Mouse (Mus musculus) liver, embryonic 13.5 days (tissue): ENCODE results near the gene Rnf212b. TPM values are rescaled to one million over a fixed set of nuclear protein-coding genes. Genes with fewer than 3 reads are reported as not detected.
"Not testable (repeated sequence)": the region's sequence is repeated elsewhere in the genome, so short reads cannot be mapped to it uniquely, and the experiment has no call there.

Experiments used
- ATAC-seq: fragments of 200-750 bp; cut with Nextera tagmentation; 2 replicates; pipeline ENCODE4 v1.8.0; 2017; ENCODE audit warnings: low read depth, mild to moderate bottlenecking, moderate number of reproducible peaks, moderate library complexity
- DNase-seq: peaks from one replicate; pipeline ENCODE4 v3.0.0; 2022
- H3K27ac ChIP-seq: fragments of 300-500 bp; sonication (generic); 2 replicates; pipeline ENCODE4 v1.5.1; 2015; ENCODE audit warnings: moderate library complexity, mild to moderate bottlenecking, inconsistent platforms
- H3K27me3 ChIP-seq: fragments of 300-500 bp; sonication (generic); 2 replicates; pipeline ENCODE4 v1.6.1; 2015; ENCODE audit warnings: mild to moderate bottlenecking, inconsistent platforms
- H3K36me3 ChIP-seq: fragments of 300-500 bp; sonication (generic); 2 replicates; pipeline ENCODE4 v1.6.1; 2015; ENCODE audit warnings: mild to moderate bottlenecking, inconsistent platforms
- H3K4me1 ChIP-seq: fragments of 300-500 bp; sonication (generic); replicated peaks from 2 replicates; pipeline ENCODE4 v1.6.1; 2015; ENCODE audit warnings: inconsistent platforms
- H3K4me2 ChIP-seq: fragments of 300-500 bp; sonication (generic); 2 replicates; pipeline ENCODE4 v1.6.1; 2015; ENCODE audit warnings: inconsistent platforms, mild to moderate bottlenecking, moderate library complexity
- H3K4me3 ChIP-seq: fragments of 300-500 bp; sonication (generic); replicated peaks from 2 replicates; pipeline ENCODE4 v1.5.1; 2015; ENCODE audit warnings: mild to moderate bottlenecking, inconsistent platforms
- H3K9ac ChIP-seq: fragments of 300-500 bp; sonication (generic); 2 replicates; pipeline ENCODE4 v1.6.1; 2015; ENCODE audit warnings: mild to moderate bottlenecking, inconsistent platforms
- H3K9me3 ChIP-seq: fragments of 300-500 bp; sonication (generic); replicated peaks from 2 replicates; pipeline ENCODE4 v1.6.1; 2016; ENCODE audit warnings: inconsistent platforms
- WGBS: fragments of 180-500 bp; shearing (Covaris S2); methylation state at CpG from one replicate; pipeline ENCODE4 v1.1.7; 2015; ENCODE audit not compliant: insufficient replicate concordance; 5-methylcytosine and 5-hydroxymethylcytosine counted together
- polyA plus RNA-seq: library from polyadenylated mRNA; unstranded; fragments of >200 nt; fragmentation: Nextera tagmentation; extraction: Ambion mirVana; gene quantifications from 2 replicates; pipeline ENCODE4 v1.2.1, GENCODE M21; 2015

The Rnf212b gene
- polyA plus RNA-seq, result not detected in 2 replicates

GRCm38 (mm10) chr14:54813991-54814390 is at the start of gene Rnf212b:
Gene Rnf212b (plus strand): TSS chr14:54814141.
- no peaks in the 10 kb centered on the region for H3K27me3 ChIP-seq
- H3K27ac ChIP-seq, result no peak within 1 kb of the TSS
- peaks cover 12% of the 10 kb centered on the region for H3K4me1 ChIP-seq
- H3K4me3 ChIP-seq, result no peak within 1 kb of the TSS
- no peak for DNase-seq
- no peak for ATAC-seq
- H3K9me3 ChIP-seq, result no peaks in the 10 kb centered on the region
- 77% methylated on average over 29 of the region's 29 CpGs for WGBS
- no peak within 1 kb of the TSS for H3K4me2 ChIP-seq
- H3K9ac ChIP-seq, result no peak within 1 kb of the TSS
- no peaks in the 10 kb centered on the region for H3K36me3 ChIP-seq

- not testable (repeated sequence) for H3K4me3 ChIP-seq, H3K36me3 ChIP-seq, H3K4me1 ChIP-seq, H3K4me2 ChIP-seq, DNase-seq, H3K27me3 ChIP-seq, ATAC-seq, H3K9me3 ChIP-seq, H3K27ac ChIP-seq, H3K9ac ChIP-seq
- 83% methylated on average over 7 of the region's 7 CpGs for WGBS
Observed at GRCm38 (mm10) chr14:54766937-54767336, 47.0 kb upstream of the Rnf212b start.

- no peak overlapping the region for H3K9ac ChIP-seq
- no peak overlapping the region for H3K4me3 ChIP-seq
- no peak overlapping the region for H3K4me2 ChIP-seq
- WGBS, result 55% methylated on average over 10 of the region's 10 CpGs
- H3K27me3 ChIP-seq, result no peaks in the 10 kb centered on the region
- no peak overlapping the region for H3K27ac ChIP-seq
- no peaks in the 10 kb centered on the region for H3K36me3 ChIP-seq
- DNase-seq (no peak), ATAC-seq (no peak)
- H3K4me1 ChIP-seq, result no peaks in the 10 kb centered on the region
- H3K9me3 ChIP-seq, result no peaks in the 10 kb centered on the region
Observed at GRCm38 (mm10) chr14:54768314-54769067, 45.5 kb upstream of the Rnf212b start.

GRCm38 (mm10) chr14:54769068-54769425 is 44.9 kb upstream of the Rnf212b start:
- H3K9ac ChIP-seq, result no peak overlapping the region
- H3K27me3 ChIP-seq, result no peaks in the 10 kb centered on the region
- H3K4me3 ChIP-seq, result no peak overlapping the region
- no peaks in the 10 kb centered on the region for H3K9me3 ChIP-seq
- 75% methylated on average over 5 of the region's 5 CpGs for WGBS
- no peak overlapping the region for H3K4me2 ChIP-seq
- H3K36me3 ChIP-seq, result no peaks in the 10 kb centered on the region
- ATAC-seq (no peak), DNase-seq (no peak)
- H3K27ac ChIP-seq, result no peak overlapping the region
- H3K4me1 ChIP-seq, result no peaks in the 10 kb centered on the region

GRCm38 (mm10) chr14:54770373-54770772 is 43.6 kb upstream of the Rnf212b start:
- no peak for ATAC-seq
- WGBS, result 84% methylated on average over 5 of the region's 5 CpGs
- Histone ChIP-seq H3K4me1 (no peaks in the 10 kb centered on the region), H3K4me2 (no peak overlapping the region), H3K36me3 (no peaks in the 10 kb centered on the region), H3K4me3 (no peak overlapping the region), H3K27me3 (no peaks in the 10 kb centered on the region), H3K9me3 (no peaks in the 10 kb centered on the region), H3K27ac (no peak overlapping the region), H3K9ac (no peak overlapping the region)
- DNase-seq, result no peak

GRCm38 (mm10) chr14:54772333-54772856 is 41.5 kb upstream of the Rnf212b start:
- Histone ChIP-seq H3K4me1 (peaks cover 2% of the 10 kb centered on the region; the same call in 1 of the 2 replicates), H3K27ac (no peak overlapping the region), H3K4me2 (no peak overlapping the region), H3K27me3 (no peaks in the 10 kb centered on the region; the same call in 1 of the 2 replicates), H3K4me3 (no peak overlapping the region), H3K9me3 (no peaks in the 10 kb centered on the region), H3K36me3 (no peaks in the 10 kb centered on the region), H3K9ac (no peak overlapping the region)
- ATAC-seq, result no peak
- no peak for DNase-seq
- 72% methylated on average over 20 of the region's 20 CpGs for WGBS

GRCm38 (mm10) chr14:54775534-54776041 is 38.4 kb upstream of the Rnf212b start:
- DNase-seq, result no peak
- 75% methylated on average over 7 of the region's 7 CpGs for WGBS

GRCm38 (mm10) chr14:54776768-54777167 is 37.2 kb upstream of the Rnf212b start:
- Histone ChIP-seq H3K4me3 (no peak overlapping the region), H3K9ac (no peak overlapping the region), H3K4me2 (no peak overlapping the region), H3K9me3 (no peaks in the 10 kb centered on the region), H3K4me1 (peaks cover 10% of the 10 kb centered on the region; the same call in 1 of the 2 replicates), H3K27ac (no peak overlapping the region), H3K27me3 (peaks cover 29% of the 10 kb centered on the region), H3K36me3 (no peaks in the 10 kb centered on the region)
- WGBS, result 52% methylated on average over 5 of the region's 5 CpGs
- DNase-seq, result no peak
- ATAC-seq, result no peak

More at GRCm38 (mm10) chr14:54775534-54776041, 38.4 kb upstream of the Rnf212b start:
- no peaks in the 10 kb centered on the region for H3K36me3 ChIP-seq
- H3K4me2 ChIP-seq, result no peak overlapping the region
- H3K4me1 ChIP-seq, result peaks cover 5% of the 10 kb centered on the region; the same call in 1 of the 2 replicates
- no peak for ATAC-seq
- H3K9me3 ChIP-seq, result no peaks in the 10 kb centered on the region
- H3K9ac ChIP-seq, result no peak overlapping the region
- H3K27me3 ChIP-seq, result peaks cover 17% of the 10 kb centered on the region
- no peak overlapping the region for H3K4me3 ChIP-seq
- no peak overlapping the region for H3K27ac ChIP-seq

- H3K4me1 ChIP-seq, result peaks cover 13% of the 10 kb centered on the region; the same call in 1 of the 2 replicates
- no peak overlapping the region for H3K27ac ChIP-seq
- H3K9me3 ChIP-seq, result no peaks in the 10 kb centered on the region
- 17% methylated on average over 4 of the region's 4 CpGs for WGBS
- H3K4me3 ChIP-seq, result no peak overlapping the region
- H3K27me3 ChIP-seq, result peaks cover 40% of the 10 kb centered on the region
- no peak overlapping the region for H3K4me2 ChIP-seq
- DNase-seq, result no peak
- ATAC-seq, result no peak
- no peak overlapping the region for H3K9ac ChIP-seq
- no peaks in the 10 kb centered on the region for H3K36me3 ChIP-seq
Observed at GRCm38 (mm10) chr14:54777893-54778292, 36.0 kb upstream of the Rnf212b start.

- H3K27ac ChIP-seq, result no peak overlapping the region
- H3K4me1 ChIP-seq, result peaks cover 13% of the 10 kb centered on the region; the same call in 1 of the 2 replicates
- 82% methylated on average over 9 of the region's 9 CpGs for WGBS
- no peaks in the 10 kb centered on the region for H3K36me3 ChIP-seq
- no peak overlapping the region for H3K4me2 ChIP-seq
- no peak for DNase-seq
- no peaks in the 10 kb centered on the region for H3K9me3 ChIP-seq
- H3K9ac ChIP-seq, result no peak overlapping the region
- ATAC-seq, result no peak
- peaks cover 54% of the 10 kb centered on the region for H3K27me3 ChIP-seq
- H3K4me3 ChIP-seq, result no peak overlapping the region
Observed at GRCm38 (mm10) chr14:54780084-54780483, 33.9 kb upstream of the Rnf212b start.

- Histone ChIP-seq H3K9me3 (no peaks in the 10 kb centered on the region), H3K27me3 (peaks cover 54% of the 10 kb centered on the region), H3K9ac (peak overlapping the region; percentile 44; the same call in 1 of the 2 replicates), H3K4me3 (peak overlapping the region; percentile 57), H3K4me1 (peaks cover 13% of the 10 kb centered on the region; the same call in 1 of the 2 replicates), H3K27ac (no peak overlapping the region), H3K4me2 (peak overlapping the region; percentile 73), H3K36me3 (no peaks in the 10 kb centered on the region)
- no peak for DNase-seq
- 3% methylated on average over 35 of the region's 35 CpGs for WGBS
- no peak for ATAC-seq
Observed at GRCm38 (mm10) chr14:54780836-54781609, 32.9 kb upstream of the Rnf212b start.
